Mouse (Mus musculus) lung, postnatal 10 days (tissue): ENCODE results near the gene Scin.
A peak's percentile ranks its signal among the peaks of the same experiment; 100 is the strongest.
"Not testable (repeated sequence)": the region's sequence is repeated elsewhere in the genome, so short reads cannot be mapped to it uniquely, and the experiment has no call there.

ENCODE experiments used
- DNase-seq: peaks from one replicate; pipeline ENCODE4 v3.0.0; 2021

Scin gene

GRCm38 (mm10) chr12:40133573-40134271, at the start of gene Scin:
Gene Scin, minus strand, starts transcription at chr12:40134228.
- DNase-seq, result peak; percentile 8

GRCm38 (mm10) chr12:40177089-40177488, 43.1 kb upstream of the Scin start:
- DNase-seq, result peak; percentile 33

DNA sequence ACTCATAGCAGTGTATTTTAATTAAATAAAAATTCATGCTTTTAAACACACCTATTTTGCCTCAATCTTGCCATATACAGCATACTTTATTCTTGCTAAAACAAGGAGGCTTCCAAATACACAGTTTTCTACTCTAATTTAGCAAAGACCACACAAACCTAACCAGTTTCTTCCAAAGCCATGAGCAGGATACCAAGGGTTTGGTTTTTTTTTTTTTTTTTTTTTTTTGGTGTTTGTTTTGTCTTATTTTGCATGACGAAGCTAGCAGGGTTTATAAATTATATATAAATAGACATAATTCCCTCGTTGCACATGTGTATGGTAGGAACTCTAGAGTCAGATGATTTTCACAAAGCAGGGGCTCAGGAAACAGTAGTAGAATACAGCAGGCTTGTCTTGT, 42.1 kb upstream of the Scin start:
- DNase-seq, result no peak

DNA sequence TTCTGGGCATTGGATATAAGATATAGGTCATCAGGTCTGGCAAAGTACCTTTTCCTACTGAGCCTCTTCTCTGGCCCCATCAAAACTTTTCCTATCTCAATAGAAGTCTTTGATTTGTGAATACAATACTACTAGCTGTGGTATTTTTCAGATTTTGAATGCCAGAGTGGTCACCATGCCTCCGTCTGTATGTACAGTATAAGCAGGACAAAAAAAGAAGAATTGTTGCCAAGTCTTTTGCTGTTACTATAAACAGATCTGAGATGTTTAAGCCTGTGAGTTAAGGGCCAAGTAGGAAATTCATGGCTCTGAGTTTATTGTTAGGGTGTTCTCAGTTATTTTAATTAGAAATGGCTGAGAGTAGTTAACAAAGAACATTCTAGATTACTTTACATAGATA, 41.1 kb upstream of the Scin start:
- DNase-seq, result not testable (repeated sequence)

DNA sequence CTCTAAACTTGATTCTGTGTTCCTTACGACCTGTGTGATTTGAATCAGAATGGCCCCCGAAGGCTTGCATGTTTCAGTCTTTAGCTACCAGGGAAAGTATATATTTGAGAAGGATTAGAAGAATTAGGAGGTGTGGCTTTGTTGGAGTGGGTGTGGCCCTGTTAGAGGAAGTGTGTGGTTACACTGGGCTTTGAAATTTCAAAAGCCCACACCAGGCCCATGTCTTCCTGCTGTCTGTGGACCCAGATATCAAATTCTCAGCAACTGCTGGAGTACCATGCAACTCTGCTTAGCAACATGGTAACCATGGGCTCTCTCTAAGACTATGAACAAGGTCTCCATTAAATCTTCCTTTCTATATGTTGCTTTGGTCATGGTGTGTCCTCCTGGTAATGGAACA, 37.6 kb upstream of the Scin start:
- DNase-seq, result no peak

GRCm38 (mm10) chr12:40169675-40170074, 35.6 kb upstream of the Scin start:
- DNase-seq, result no peak

DNA sequence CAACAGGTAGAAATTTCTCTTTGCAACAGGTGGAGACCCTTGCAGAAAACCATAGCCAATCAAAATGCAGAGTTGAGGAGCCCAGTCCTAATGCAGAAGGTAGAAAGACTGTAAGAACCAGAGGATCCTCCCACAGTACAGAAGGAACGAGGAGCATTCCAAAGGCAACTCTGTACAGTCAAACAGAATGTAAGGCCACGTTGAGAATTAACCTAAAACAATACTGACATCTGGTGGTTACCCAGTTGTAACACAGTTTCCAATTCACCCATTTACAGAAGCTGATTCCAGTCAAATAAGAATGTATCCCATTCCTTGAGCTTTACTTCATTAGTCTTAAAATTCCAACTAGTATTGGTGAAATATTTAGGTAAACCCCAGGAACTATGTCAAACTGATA, 30.6 kb upstream of the Scin start:
- peak; percentile 41 for DNase-seq

- no peak for DNase-seq
Observed at GRCm38 (mm10) chr12:40160777-40161176, 26.7 kb upstream of the Scin start.

GRCm38 (mm10) chr12:40154188-40154587, 20.2 kb upstream of the Scin start:
- DNase-seq, result no peak

- no peak for DNase-seq
Observed at GRCm38 (mm10) chr12:40152353-40153069, 18.5 kb upstream of the Scin start.

DNA sequence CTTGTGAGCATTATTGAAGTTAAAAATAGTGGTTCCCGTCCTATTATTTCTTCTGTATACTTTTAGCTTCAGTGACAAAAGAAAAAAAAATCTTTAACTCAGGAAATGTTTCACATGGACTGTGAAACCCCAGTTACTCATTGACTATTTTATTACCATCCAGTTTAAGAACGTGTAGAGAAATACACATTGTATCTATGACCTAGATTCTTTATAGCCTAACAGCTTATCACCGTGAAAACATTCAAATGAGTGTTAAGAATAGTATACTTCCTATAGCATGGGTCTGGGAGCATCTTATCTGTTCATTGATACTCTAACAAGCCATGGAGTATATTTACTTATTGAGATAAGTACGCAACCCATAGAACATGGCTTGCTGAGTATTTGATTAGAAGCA, 13.3 kb upstream of the Scin start:
- no peak for DNase-seq

GRCm38 (mm10) chr12:40146510-40146909, 12.5 kb upstream of the Scin start:
- DNase-seq, result no peak

DNA sequence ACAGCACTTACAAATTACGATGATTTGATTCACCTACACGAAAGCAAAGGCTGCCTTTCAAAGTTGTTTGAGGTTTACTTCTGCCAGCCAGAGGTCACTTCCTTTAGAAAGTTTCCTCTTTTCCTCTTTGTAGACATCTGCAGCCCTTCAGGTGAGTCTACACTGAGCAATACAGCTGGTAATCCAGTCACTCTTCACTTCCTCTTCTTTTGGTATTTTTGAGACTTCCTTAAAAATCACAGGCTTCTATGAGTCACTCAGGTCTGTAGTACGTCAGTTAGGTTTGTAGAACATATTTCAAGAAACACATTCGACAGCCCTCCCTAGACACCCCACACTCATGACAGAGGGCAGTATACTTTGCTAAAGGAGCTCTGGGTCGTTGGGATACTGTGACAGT, 6.7 kb upstream of the Scin start:
- no peak for DNase-seq

DNA sequence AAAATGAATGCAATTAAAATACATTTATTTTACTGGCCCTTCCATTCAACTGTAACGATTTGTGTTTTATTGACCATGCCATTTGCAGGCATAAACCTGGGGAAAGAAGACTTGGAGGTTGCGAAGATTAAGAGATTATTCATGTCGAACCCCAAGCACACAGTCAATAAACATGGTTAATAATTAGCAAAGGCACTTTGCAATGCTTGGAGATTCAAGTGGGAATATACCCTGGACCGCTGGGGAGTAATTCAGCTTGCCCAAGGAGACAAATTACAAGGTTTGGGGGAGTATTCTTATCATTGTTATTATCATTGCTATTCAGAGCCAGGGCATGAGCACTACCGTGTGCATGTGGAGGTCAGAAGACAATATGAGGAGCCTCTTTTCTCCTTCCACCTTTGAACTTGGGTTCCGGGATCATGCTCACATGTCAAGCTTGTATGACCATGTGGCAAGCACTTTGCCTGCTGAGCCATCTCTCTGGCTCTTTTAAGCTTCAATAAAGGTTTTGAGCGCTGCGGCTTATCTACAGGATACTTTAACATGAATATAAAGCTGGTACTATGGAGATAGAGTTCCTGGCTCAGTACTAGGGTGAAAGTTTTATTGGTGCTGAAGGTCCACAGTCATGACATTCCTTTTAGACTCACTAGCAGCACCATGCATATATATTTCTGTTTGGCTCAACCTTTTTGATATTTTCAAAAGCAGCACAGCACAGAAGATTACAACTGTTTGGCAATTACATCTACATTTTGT, 5.6 kb upstream of the Scin start:
- DNase-seq, result no peak

GRCm38 (mm10) chr12:40134529-40134928, 501 bp upstream of the Scin start:
- no peak for DNase-seq

- no peak for DNase-seq
Observed at GRCm38 (mm10) chr12:40133194-40133572, 845 bp downstream of the Scin start.

DNA sequence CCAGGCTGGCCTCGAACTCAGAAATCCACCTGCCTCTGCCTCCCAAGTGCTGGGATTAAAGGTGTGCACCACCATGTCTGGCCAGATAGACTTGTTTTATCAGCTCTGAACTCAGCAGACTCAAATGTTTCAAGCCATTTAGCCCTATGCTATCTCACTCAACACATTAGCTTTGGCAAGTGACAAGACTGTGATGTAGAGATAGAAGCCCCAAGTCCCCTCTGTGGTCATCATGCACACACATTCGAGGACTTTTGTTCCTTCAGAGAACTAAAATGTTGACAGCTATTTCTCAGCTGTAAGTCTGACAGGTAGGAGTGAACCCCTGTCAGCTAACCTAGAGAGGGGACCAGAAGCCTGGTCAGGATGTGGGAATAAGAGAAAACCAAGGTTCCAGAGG, 15.2 kb downstream of the Scin start:
- no peak for DNase-seq

DNA sequence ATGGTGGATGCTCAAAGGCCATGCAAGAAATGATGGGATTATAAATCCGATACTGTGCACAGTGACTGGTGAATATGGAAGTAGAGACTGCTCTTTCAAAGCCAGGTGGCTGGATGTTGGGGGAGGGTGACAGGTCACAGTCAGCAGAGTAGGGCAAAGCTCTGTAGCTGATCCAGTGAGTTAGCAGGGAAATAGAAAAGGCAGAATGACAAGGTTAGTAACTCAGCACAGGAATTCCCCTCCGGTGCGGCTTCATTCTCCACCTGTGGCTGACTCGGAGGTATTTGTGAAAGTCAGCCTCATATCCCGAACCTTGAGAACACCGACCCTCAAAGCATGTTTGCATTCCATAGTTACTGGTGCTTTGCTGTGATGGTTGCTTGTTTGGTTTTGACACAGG, 17.0 kb downstream of the Scin start:
- no peak for DNase-seq

DNA sequence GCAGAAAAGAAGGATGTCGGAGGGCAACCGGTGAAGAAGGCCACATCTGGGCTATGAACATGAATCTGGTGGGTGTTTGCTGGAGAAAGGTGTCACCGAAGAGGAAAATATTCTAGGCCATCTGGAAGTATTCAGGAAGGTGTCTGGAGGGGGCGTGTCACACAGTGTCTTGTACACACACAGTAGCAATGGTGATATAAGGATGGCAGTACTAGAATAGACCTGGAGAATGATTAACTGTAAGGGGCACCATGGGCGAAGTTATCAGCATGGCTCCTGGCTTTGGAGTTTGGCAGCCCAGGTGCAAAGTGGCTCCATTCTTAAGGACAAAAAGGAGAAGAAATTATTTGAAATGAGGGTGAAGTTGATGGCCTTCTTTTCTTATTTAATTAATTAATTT, 17.8 kb downstream of the Scin start:
- no peak for DNase-seq

- DNase-seq, result no peak
Observed at GRCm38 (mm10) chr12:40114883-40115282, 19.1 kb downstream of the Scin start.

- DNase-seq, result no peak
Observed at GRCm38 (mm10) chr12:40114020-40114419, 20.0 kb downstream of the Scin start.

- no peak for DNase-seq
Observed at GRCm38 (mm10) chr12:40113605-40114004, 20.4 kb downstream of the Scin start.

DNA sequence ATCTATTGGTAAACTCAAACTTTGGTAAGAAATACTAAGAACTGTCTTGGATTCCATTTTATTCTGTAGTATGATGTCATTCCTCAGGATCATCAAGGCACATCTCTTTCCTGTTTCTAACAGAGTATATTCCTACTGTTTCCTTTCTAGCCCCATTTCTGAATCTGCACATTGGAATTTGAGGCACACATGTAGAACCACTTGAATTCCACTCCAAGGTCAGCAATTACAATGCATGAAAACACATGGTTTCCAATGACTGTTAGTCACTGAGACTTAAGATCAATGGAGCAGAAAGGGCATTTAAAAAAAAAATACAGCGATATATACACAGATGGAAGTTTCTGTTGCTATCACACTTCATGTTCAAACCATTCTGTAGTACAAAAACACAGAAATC, 24.8 kb downstream of the Scin start:
- DNase-seq, result no peak

DNA sequence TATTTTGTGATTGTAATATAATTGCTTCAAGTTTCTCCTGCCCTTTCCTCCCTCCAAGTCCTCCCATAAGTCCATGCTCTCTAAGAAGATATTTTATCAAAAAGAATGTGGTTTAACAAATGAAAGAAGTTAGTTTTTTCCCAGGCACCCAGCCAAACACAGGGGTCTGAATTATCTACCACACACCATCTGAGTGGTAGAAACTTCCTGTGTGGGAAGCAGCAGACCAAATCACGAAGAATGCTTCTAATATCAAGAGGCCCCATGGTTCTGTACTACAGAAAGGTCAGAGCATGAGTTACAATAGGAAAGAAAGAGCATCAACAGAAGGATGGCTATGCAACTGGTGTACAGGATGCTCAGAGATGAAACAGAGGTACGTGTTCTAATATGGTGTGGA, 25.9 kb downstream of the Scin start:
- no peak for DNase-seq
